ENCODE assay signal across 12 mouse cellular contexts in genomic region chr3:79495151-79495550, GRCm38 (mm10).
DNase-seq lines count a peak whose midpoint lies in the region; ATAC-seq and TF ChIP-seq lines count a peak whose summit lies in the region.
"Had no signal": no experiment of that assay in that cellular context is flagged by ENCODE, and none has a peak within 500 bp of the region (broad histone marks: within the 10 kb centered on the region; RNA-seq: fewer than 3 reads in every experiment).

No protein-coding gene starts in this region.

- no peaks in the 10 kb centered on the region for H3K4me1 ChIP-seq in cerebellum, adult 2 months (ENCODE audit: control insufficient read depth, insufficient read depth, low read length)
- H3K4me1 ChIP-seq in hindbrain, embryonic 14.5 days (replicated peaks; ENCODE audit: control insufficient read depth, insufficient read depth, low read length): no peaks in the 10 kb centered on the region
- H3K4me1 ChIP-seq in hindbrain, embryonic 10.5 days (replicated peaks): peaks cover 4% of the 10 kb centered on the region
- no peaks in the 10 kb centered on the region for H3K4me1 ChIP-seq in liver, postnatal 0 days (ENCODE audit: insufficient read depth)
- no peaks in the 10 kb centered on the region for H3K4me1 ChIP-seq in liver, embryonic 12.5 days
- no peaks in the 10 kb centered on the region for H3K4me1 ChIP-seq in thymus, adult 2 months (replicated peaks; ENCODE audit: control insufficient read depth, insufficient read depth, low read length)
- H3K4me1 ChIP-seq: limb, embryonic 12.5 days had no signal

- no peak for DNase-seq in cerebellum, adult 2 months
- DNase-seq in cerebellum, postnatal 36 days: no peak
- DNase-seq in hindbrain, embryonic 14.5 days (ENCODE audit: low spot score): no peak
- no peak for DNase-seq in hindbrain, embryonic 10.5 days (ENCODE audit: low spot score)
- no peak for DNase-seq in liver, postnatal 0 days
- DNase-seq in layer of hippocampus, postnatal 36 days: peak; percentile 55 to 61
- DNase-seq in thymus, adult 2 months: no peak
- DNase-seq: kidney, adult 18-20 months had no signal

- peak; percentile 48; the same call in 1 of the 2 replicates for ATAC-seq in hindbrain, embryonic 14.5 days (ENCODE audit: low FRiP score)
- ATAC-seq in liver, postnatal 0 days: no peak
- no peak for ATAC-seq in liver, embryonic 12.5 days

- WGBS in cerebellum, adult 2 months: 50% methylated on average over 7 of the region's 7 CpGs
- 81% methylated on average over 7 of the region's 7 CpGs for WGBS in hindbrain, embryonic 14.5 days
- WGBS in hindbrain, embryonic 10.5 days: 84% methylated on average over 7 of the region's 7 CpGs
- WGBS in liver, postnatal 0 days (ENCODE audit: insufficient replicate concordance): 81% methylated on average over 7 of the region's 7 CpGs
- WGBS in liver, embryonic 12.5 days (ENCODE audit: insufficient replicate concordance): 84% methylated on average over 7 of the region's 7 CpGs
- WGBS in thymus, adult 2 months: 89% methylated on average over 7 of the region's 7 CpGs

- peaks cover 39% of the 10 kb centered on the region for H3K36me3 ChIP-seq in hindbrain, embryonic 14.5 days (replicated peaks; ENCODE audit: control insufficient read depth, insufficient read depth)
- H3K36me3 ChIP-seq in hindbrain, embryonic 10.5 days: peaks cover 56% of the 10 kb centered on the region
- peaks cover 40% of the 10 kb centered on the region for H3K36me3 ChIP-seq in liver, postnatal 0 days (replicated peaks; ENCODE audit: insufficient read depth, low read length)
- peaks cover 86% of the 10 kb centered on the region for H3K36me3 ChIP-seq in liver, embryonic 12.5 days
- no peaks in the 10 kb centered on the region for H3K36me3 ChIP-seq in thymus, adult 2 months (ENCODE audit: control insufficient read depth, insufficient read depth, low read length)

- no peak for TF ChIP-seq EP300 in liver, postnatal 0 days (IDR thresholded peaks at IDR 0.05; ENCODE audit: low read depth)

- no peak overlapping the region for H3K27ac ChIP-seq in cerebellum, adult 2 months (ENCODE audit: insufficient read depth, low read length)
- no peak overlapping the region for H3K27ac ChIP-seq in hindbrain, embryonic 14.5 days
- no peak overlapping the region for H3K27ac ChIP-seq in hindbrain, embryonic 10.5 days
- no peak overlapping the region for H3K27ac ChIP-seq in liver, postnatal 0 days (ENCODE audit: low read depth)
- H3K27ac ChIP-seq in liver, embryonic 12.5 days: no peak overlapping the region
- no peak overlapping the region for H3K27ac ChIP-seq in thymus, adult 2 months (ENCODE audit: control insufficient read depth, insufficient read depth, low read length)
- H3K27ac ChIP-seq: heart, embryonic 13.5 days; limb, embryonic 12.5 days had no signal

- H3K9ac ChIP-seq in hindbrain, embryonic 14.5 days: no peak overlapping the region
- H3K9ac ChIP-seq in liver, postnatal 0 days (replicated peaks): no peak overlapping the region
- no peak overlapping the region for H3K9ac ChIP-seq in liver, embryonic 12.5 days
- H3K9ac ChIP-seq: heart, embryonic 13.5 days; limb, embryonic 12.5 days had no signal

- H3K4me2 ChIP-seq in hindbrain, embryonic 14.5 days (replicated peaks): no peak overlapping the region
- no peak overlapping the region for H3K4me2 ChIP-seq in liver, postnatal 0 days (ENCODE audit: low read depth, low read length)
- no peak overlapping the region for H3K4me2 ChIP-seq in liver, embryonic 12.5 days
- H3K4me2 ChIP-seq: heart, embryonic 13.5 days; limb, embryonic 12.5 days had no signal

- no peak overlapping the region for H3K4me3 ChIP-seq in cerebellum, adult 2 months (replicated peaks; ENCODE audit: insufficient read depth, low read depth, low read length)
- H3K4me3 ChIP-seq in hindbrain, embryonic 14.5 days (replicated peaks; ENCODE audit: low read length): no peak overlapping the region
- H3K4me3 ChIP-seq in hindbrain, embryonic 10.5 days: no peak overlapping the region
- H3K4me3 ChIP-seq in liver, postnatal 0 days (ENCODE audit: low read depth, low read length): no peak overlapping the region
- no peak overlapping the region for H3K4me3 ChIP-seq in liver, embryonic 12.5 days
- H3K4me3 ChIP-seq in thymus, adult 2 months (ENCODE audit: control insufficient read depth, insufficient read depth, low read length): no peak overlapping the region
- H3K4me3 ChIP-seq: heart, embryonic 13.5 days; limb, embryonic 12.5 days; myocyte had no signal

- no peaks in the 10 kb centered on the region for H3K27me3 ChIP-seq in cerebellum, adult 2 months (ENCODE audit: control insufficient read depth, insufficient read depth, low read length)
- no peaks in the 10 kb centered on the region for H3K27me3 ChIP-seq in hindbrain, embryonic 14.5 days (ENCODE audit: control insufficient read depth, insufficient read depth, low read length)
- no peaks in the 10 kb centered on the region for H3K27me3 ChIP-seq in hindbrain, embryonic 10.5 days (ENCODE audit: insufficient read depth, poor library complexity, severe bottlenecking)
- H3K27me3 ChIP-seq in liver, postnatal 0 days (ENCODE audit: insufficient read depth, low read length): no peaks in the 10 kb centered on the region
- H3K27me3 ChIP-seq in liver, embryonic 12.5 days (replicated peaks): no peaks in the 10 kb centered on the region
- H3K27me3 ChIP-seq in thymus, adult 2 months (ENCODE audit: control insufficient read depth, insufficient read depth, low read length): no peaks in the 10 kb centered on the region
- H3K27me3 ChIP-seq: heart, embryonic 13.5 days; limb, embryonic 12.5 days had no signal

- TF ChIP-seq POLR2A in cerebellum, adult 2 months (IDR thresholded peaks at IDR 0.05; ENCODE audit: borderline replicate concordance, insufficient read depth, low read length): no peak
- no peak for TF ChIP-seq POLR2A in thymus, adult 2 months (IDR thresholded peaks at IDR 0.05; ENCODE audit: control insufficient read depth, extremely low read depth, insufficient read depth, low read length, poor library complexity)

- peak; percentile 46; the same call in 1 of the 2 replicates for TF ChIP-seq CTCF in cerebellum, adult 2 months (IDR thresholded peaks at IDR 0.05; ENCODE audit: borderline replicate concordance, insufficient read depth, low read depth, low read length)
- TF ChIP-seq CTCF in liver, postnatal 0 days (IDR thresholded peaks at IDR 0.05; ENCODE audit: low read depth): peak; percentile 24; the same call in 1 of the 2 replicates
- no peak for TF ChIP-seq CTCF in thymus, adult 2 months (IDR thresholded peaks at IDR 0.05; ENCODE audit: borderline replicate concordance, control insufficient read depth, extremely low read depth, insufficient read depth, low read length, poor library complexity)

- H3K9me3 ChIP-seq in hindbrain, embryonic 14.5 days (ENCODE audit: control insufficient read depth, low read length): no peaks in the 10 kb centered on the region
- no peaks in the 10 kb centered on the region for H3K9me3 ChIP-seq in hindbrain, embryonic 10.5 days
- no peaks in the 10 kb centered on the region for H3K9me3 ChIP-seq in liver, postnatal 0 days (ENCODE audit: low read length)
- H3K9me3 ChIP-seq in liver, embryonic 12.5 days (replicated peaks): no peaks in the 10 kb centered on the region
- H3K9me3 ChIP-seq: heart, embryonic 13.5 days; limb, embryonic 12.5 days had no signal

Comparison
In these comparisons a context has a peak if more than half of its experiments do, and no peak if none do; other contexts are left out.
1. DNase-seq: peak in layer of hippocampus, postnatal 36 days (2 of 2); none in cerebellum, adult 2 months (0 of 2), cerebellum, postnatal 36 days (0 of 2), hindbrain, embryonic 14.5 days (single experiment), hindbrain, embryonic 10.5 days (single experiment), liver, postnatal 0 days (single experiment) and thymus, adult 2 months (single experiment).